Mouse (Mus musculus) liver, adult 2 months (tissue): ENCODE data around the gene Dock1.

ENCODE experiments used
- CTCF ChIP-seq: fragments of 200-500 bp; IDR thresholded peaks from 2 replicates; pipeline ENCODE4 v1.5.1; 2011; ENCODE audit warnings: low read depth, low read length, control low read depth
- POLR2A ChIP-seq: fragments of 200-500 bp; IDR thresholded peaks from 2 replicates; pipeline ENCODE4 v1.6.1; 2011; ENCODE audit warnings: low read length, control low read depth; ENCODE audit not compliant: insufficient read depth; ENCODE audit errors: extremely low read depth

- TF ChIP-seq POLR2A (no peak), CTCF (no peak)
Measured at GRCm38 (mm10) chr7:134931886-134932285, 261.4 kb downstream of the Dock1 start.
